Mouse (Mus musculus) intestine, postnatal 0 days (tissue): ENCODE results near the gene Asf1b. TPM values are rescaled to one million over a fixed set of nuclear protein-coding genes. Genes with fewer than 3 reads are reported as not detected.
A peak's percentile ranks its signal among the peaks of the same experiment; 100 is the strongest.

Experiments
- ATAC-seq: fragments of 200-750 bp; cut with Nextera tagmentation; 2 replicates; pipeline ENCODE4 v1.8.0; 2017; ENCODE audit warnings: mild to moderate bottlenecking, moderate TSS enrichment, moderate library complexity
- H3K27ac ChIP-seq: fragments of 300-500 bp; sonication (generic); 2 replicates; pipeline ENCODE4 v1.5.1; 2014; ENCODE audit warnings: mild to moderate bottlenecking, low read depth, low read length, moderate library complexity
- H3K27me3 ChIP-seq: fragments of 300-500 bp; sonication (generic); replicated peaks from 2 replicates; pipeline ENCODE4 v1.6.1; 2014; ENCODE audit warnings: low read length, mixed read lengths; ENCODE audit not compliant: control insufficient read depth, insufficient read depth
- H3K36me3 ChIP-seq: fragments of 300-500 bp; sonication (generic); 2 replicates; pipeline ENCODE4 v1.6.1; 2014; ENCODE audit warnings: mild to moderate bottlenecking, moderate library complexity; ENCODE audit not compliant: control insufficient read depth, insufficient read depth
- H3K4me1 ChIP-seq: fragments of 300-500 bp; sonication (generic); replicated peaks from 2 replicates; pipeline ENCODE4 v1.6.1; 2014; ENCODE audit warnings: antibody characterized with exemption, low read length, mixed read lengths; ENCODE audit not compliant: control insufficient read depth, insufficient read depth
- H3K4me2 ChIP-seq: fragments of 300-500 bp; sonication (generic); replicated peaks from 2 replicates; pipeline ENCODE4 v1.6.1; 2014; ENCODE audit warnings: low read depth, mild to moderate bottlenecking, moderate library complexity
- H3K4me3 ChIP-seq: fragments of 300-500 bp; sonication (generic); 2 replicates; pipeline ENCODE4 v1.5.1; 2014; ENCODE audit warnings: low read depth, low read length
- H3K9ac ChIP-seq: fragments of 300-500 bp; sonication (generic); 2 replicates; pipeline ENCODE4 v1.6.1; 2014; ENCODE audit warnings: mild to moderate bottlenecking, low read depth, low read length
- H3K9me3 ChIP-seq: fragments of 300-500 bp; sonication (generic); 2 replicates; pipeline ENCODE4 v1.6.1; 2016; ENCODE audit warnings: mixed run types; ENCODE audit not compliant: control insufficient read depth
- CTCF ChIP-seq: sonication (generic); IDR thresholded peaks from 2 replicates; pipeline ENCODE4 v1.5.1; 2016; ENCODE audit warnings: low read depth, mild to moderate bottlenecking, control low read depth, antibody characterized with exemption, moderate library complexity
- WGBS: fragments of 180-500 bp; shearing (Covaris S2); extraction: QIAGEN DNeasy Blood & Tissue Kit; methylation state at CpG from one replicate; pipeline ENCODE4 v1.1.7; 2014; 5-methylcytosine and 5-hydroxymethylcytosine counted together
- polyA plus RNA-seq: library from polyadenylated mRNA; unstranded; fragments of >200 nt; fragmentation: Nextera tagmentation; extraction: Ambion mirVana; gene quantifications from 2 replicates; pipeline ENCODE4 v1.2.1, GENCODE M21; 2015

Asf1b gene
- polyA plus RNA-seq, 1 experiment from 2014 or later, result 16.0 TPM

GRCm38 (mm10) chr8:84008362-84008761 lies 53.1 kb downstream of the Asf1b start:
- peak; percentile 65 for TF ChIP-seq CTCF
- Histone ChIP-seq H3K4me3 (no peak overlapping the region), H3K27ac (no peak overlapping the region), H3K4me2 (no peak overlapping the region), H3K27me3 (peaks cover 33% of the 10 kb centered on the region), H3K4me1 (peaks cover 13% of the 10 kb centered on the region), H3K9ac (no peak overlapping the region), H3K36me3 (no peaks in the 10 kb centered on the region), H3K9me3 (no peaks in the 10 kb centered on the region)
- 29% methylated on average over 7 of the region's 7 CpGs for WGBS
- ATAC-seq, result no peak

GRCm38 (mm10) chr8:84009876-84010275 lies 54.6 kb downstream of the Asf1b start:
- no peaks in the 10 kb centered on the region for H3K9me3 ChIP-seq
- no peak for ATAC-seq

DNA sequence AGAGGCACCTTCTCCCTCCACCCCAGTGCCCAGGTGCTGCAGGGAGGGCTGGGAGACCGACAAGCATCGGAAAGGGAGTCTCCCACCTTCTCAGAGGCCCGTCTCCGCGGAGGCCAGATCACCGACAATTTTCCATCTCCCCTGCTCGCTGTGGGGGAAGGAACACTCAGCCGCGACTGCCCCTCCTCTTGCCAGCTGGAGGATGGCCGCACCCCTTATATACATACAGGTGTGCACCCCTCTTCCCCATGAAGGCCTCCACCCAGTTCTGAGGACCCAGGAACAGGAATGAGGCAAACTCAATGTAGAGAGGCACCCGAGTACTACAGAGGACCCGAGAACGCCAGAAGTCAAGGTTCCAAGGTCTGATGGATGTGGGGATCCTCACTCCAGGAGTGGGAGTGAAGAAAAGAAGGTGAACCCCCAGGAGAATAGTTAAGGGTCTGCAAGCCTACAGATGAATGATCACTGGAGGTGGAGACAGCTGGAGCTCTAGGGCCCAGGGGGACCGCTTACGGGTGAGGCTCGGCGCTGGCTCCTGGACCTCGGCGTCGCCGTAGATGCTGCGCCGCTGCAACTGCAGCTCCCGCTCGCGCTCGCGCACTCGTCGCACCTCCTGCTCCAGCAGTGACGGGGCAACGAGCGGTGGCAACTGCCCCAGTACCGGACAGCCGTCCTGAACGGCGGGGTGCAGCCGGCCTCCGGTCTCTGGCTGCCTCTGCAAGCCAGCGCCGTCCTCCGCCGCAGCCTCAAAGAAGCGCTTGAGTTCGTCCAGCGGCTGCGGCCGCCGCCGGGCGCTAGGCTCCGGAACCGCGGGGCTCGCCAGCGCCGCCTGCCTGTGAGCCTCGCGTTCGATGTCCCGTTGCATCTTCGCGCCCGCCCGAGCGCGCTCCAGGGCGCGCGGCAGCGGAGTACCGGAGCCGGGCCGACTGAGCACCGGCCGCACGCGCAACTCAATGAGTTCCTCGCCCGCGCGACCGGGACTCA lies 55.6 kb downstream of the Asf1b start:
- Histone ChIP-seq H3K9ac (peak overlapping the region; percentile 17; the same call in 1 of the 2 replicates), H3K4me3 (peak overlapping the region; percentile 52), H3K27me3 (peaks cover 36% of the 10 kb centered on the region), H3K36me3 (no peaks in the 10 kb centered on the region), H3K4me1 (peaks cover 10% of the 10 kb centered on the region), H3K4me2 (peak overlapping the region; percentile 91), H3K9me3 (no peaks in the 10 kb centered on the region), H3K27ac (no peak overlapping the region)
- peak; percentile 86 for TF ChIP-seq CTCF
- peak; percentile 59 for ATAC-seq
- under 1% methylated on average over 76 of the region's 83 CpGs for WGBS

More at GRCm38 (mm10) chr8:84009876-84010275, 54.6 kb downstream of the Asf1b start:
- WGBS, result under 1% methylated on average over 11 of the region's 11 CpGs
- Histone ChIP-seq H3K4me1 (peaks cover 10% of the 10 kb centered on the region), H3K4me3 (peak overlapping the region; percentile 52; the same call in 1 of the 2 replicates), H3K27me3 (peaks cover 36% of the 10 kb centered on the region), H3K4me2 (peak overlapping the region; percentile 91; the same call in 1 of the 2 replicates), H3K27ac (no peak overlapping the region), H3K36me3 (no peaks in the 10 kb centered on the region), H3K9ac (no peak overlapping the region)
- TF ChIP-seq CTCF, result peak; percentile 98

DNA sequence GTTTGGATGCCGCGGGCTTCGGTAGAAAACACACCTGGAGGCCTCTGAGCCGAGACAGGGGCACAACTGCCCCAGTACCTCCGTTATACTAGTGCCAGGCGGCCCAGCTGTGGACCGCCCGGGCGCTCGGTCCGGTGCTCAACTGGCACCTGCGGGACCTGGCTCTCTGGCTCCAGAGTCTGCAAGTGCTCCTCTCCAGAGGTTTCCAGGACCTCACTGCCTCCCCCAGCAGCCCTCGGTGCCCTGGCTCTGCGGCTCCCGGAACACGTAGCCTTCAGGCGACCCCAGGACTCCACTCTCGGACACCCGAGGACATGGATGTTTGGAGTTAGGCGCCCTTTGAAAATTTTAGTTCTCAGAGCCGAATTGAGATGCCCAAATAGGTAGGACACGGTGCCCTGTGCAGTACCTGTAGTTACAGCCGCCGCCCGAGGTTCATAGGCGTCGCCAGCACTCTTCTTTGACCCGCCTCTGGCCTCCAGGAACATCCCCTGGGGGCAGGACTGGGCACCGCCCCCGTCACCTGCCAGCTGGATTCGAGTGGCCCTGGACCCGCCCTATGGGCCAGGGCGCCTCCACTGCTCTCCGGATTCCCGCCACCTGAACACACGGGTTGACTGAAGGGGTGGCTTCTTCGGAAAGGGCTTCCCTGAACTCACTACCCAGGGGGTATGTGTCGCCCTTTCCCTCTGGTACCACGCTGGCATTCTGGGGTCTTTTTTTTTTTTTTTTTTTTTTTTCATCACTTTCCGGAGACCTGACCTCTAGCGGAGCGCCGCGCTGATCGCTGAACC lies 56.6 kb downstream of the Asf1b start, which contains the start of gene 2210011C24Rik:
Gene 2210011C24Rik, minus strand, starts transcription at position 467 of the 794 bp plus-strand sequence.
- TF ChIP-seq CTCF, result peak; percentile 11; the same call in 1 of the 2 replicates
- Histone ChIP-seq H3K4me3 (peak within 1 kb of the TSS; percentile 52), H3K27ac (no peak within 1 kb of the TSS), H3K36me3 (no peaks in the 10 kb centered on the region), H3K4me2 (peak within 1 kb of the TSS; percentile 91), H3K9ac (peak within 1 kb of the TSS; percentile 17; the same call in 1 of the 2 replicates), H3K9me3 (no peaks in the 10 kb centered on the region), H3K27me3 (peaks cover 36% of the 10 kb centered on the region), H3K4me1 (peaks cover 10% of the 10 kb centered on the region)
- peak; percentile 66 for ATAC-seq
- 2% methylated on average over 45 of the region's 45 CpGs for WGBS

DNA sequence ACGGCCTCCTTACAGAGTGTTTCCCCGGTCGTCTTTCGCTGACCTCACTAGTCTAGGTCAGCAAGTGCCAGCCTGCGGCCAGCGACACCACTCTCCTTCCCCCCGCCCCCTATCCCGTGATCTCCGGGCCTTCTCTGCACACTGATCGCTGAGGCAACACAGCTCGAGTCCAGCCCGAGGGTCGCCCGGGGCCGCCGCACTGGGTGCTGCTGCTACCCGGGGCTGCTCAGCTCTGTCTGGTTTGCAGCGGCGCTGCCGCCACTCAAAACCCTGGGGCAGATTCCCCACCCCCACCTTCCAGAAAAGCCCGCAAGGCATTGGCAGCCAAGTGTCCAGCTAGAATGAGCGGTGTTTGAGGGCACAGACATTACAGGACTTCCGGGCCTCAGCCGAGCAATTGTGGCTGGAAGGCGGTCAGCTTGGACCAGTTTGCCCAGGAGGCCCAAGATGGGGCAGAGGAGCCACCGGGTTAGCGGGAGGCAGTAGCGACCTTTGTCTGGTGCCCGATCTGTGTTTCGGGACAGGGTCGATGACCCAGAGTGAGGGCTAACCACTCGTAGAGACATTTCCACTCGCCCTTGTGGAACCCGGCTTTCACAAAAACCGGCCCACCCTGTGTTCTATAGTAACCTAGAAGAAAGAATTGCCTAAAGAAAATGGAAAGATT lies 57.3 kb downstream of the Asf1b start:
- H3K36me3 ChIP-seq, result no peaks in the 10 kb centered on the region

More for the DNA sequence above, 57.3 kb downstream of the Asf1b start:
- no peak for TF ChIP-seq CTCF
- peaks cover 36% of the 10 kb centered on the region for H3K27me3 ChIP-seq
- H3K4me2 ChIP-seq, result peak overlapping the region; percentile 91
- H3K27ac ChIP-seq, result no peak overlapping the region
- no peak overlapping the region; the same call in 1 of the 2 replicates for H3K9ac ChIP-seq
- 23% methylated on average over 35 of the region's 35 CpGs for WGBS
- H3K4me1 ChIP-seq, result peaks cover 10% of the 10 kb centered on the region
- H3K9me3 ChIP-seq, result no peaks in the 10 kb centered on the region
- peak; percentile 6; the same call in 1 of the 2 replicates for ATAC-seq
- peak overlapping the region; percentile 52 for H3K4me3 ChIP-seq
